Mouse (Mus musculus) layer of hippocampus, adult 9-10 months (tissue): Measurements from ENCODE around the gene Zbp1.
A peak's percentile ranks its signal among the peaks of the same experiment; 100 is the strongest.

Experiments used
- DNase-seq: peaks from one replicate; pipeline ENCODE4 v3.0.0; 2022; ENCODE audit warnings: low spot score

The Zbp1 gene

GRCm38 (mm10) chr2:173247197-173247596 lies 28.5 kb upstream of the Zbp1 start:
- DNase-seq, result no peak

- DNase-seq, result no peak
These were observed 28.0 kb upstream of the Zbp1 start for GRCm38 (mm10) chr2:173246688-173247087.

GRCm38 (mm10) chr2:173245258-173245657 lies 26.5 kb upstream of the Zbp1 start:
- no peak for DNase-seq

- no peak for DNase-seq
These were observed 25.4 kb upstream of the Zbp1 start for GRCm38 (mm10) chr2:173244108-173244507.

- no peak for DNase-seq
These were observed 24.9 kb upstream of the Zbp1 start for GRCm38 (mm10) chr2:173243616-173244015.

GRCm38 (mm10) chr2:173242874-173243273 lies 24.2 kb upstream of the Zbp1 start:
- no peak for DNase-seq

GRCm38 (mm10) chr2:173240738-173241137 lies 22.0 kb upstream of the Zbp1 start:
- DNase-seq, result no peak

- no peak for DNase-seq
These were observed 19.8 kb upstream of the Zbp1 start for GRCm38 (mm10) chr2:173238522-173238921.

- no peak for DNase-seq
These were observed 17.0 kb upstream of the Zbp1 start for GRCm38 (mm10) chr2:173235435-173236332.

GRCm38 (mm10) chr2:173232766-173233099 lies 14.0 kb upstream of the Zbp1 start:
- no peak for DNase-seq

- no peak for DNase-seq
These were observed 13.5 kb upstream of the Zbp1 start for GRCm38 (mm10) chr2:173232065-173232765.

GRCm38 (mm10) chr2:173229578-173230224 lies 11.0 kb upstream of the Zbp1 start:
- peak; percentile 84 for DNase-seq

- DNase-seq, result no peak
These were observed 9.8 kb upstream of the Zbp1 start for GRCm38 (mm10) chr2:173228567-173228966.

GRCm38 (mm10) chr2:173226792-173227191 lies 8.1 kb upstream of the Zbp1 start:
- no peak for DNase-seq

- no peak for DNase-seq
These were observed 7.2 kb upstream of the Zbp1 start for GRCm38 (mm10) chr2:173225906-173226305.

GRCm38 (mm10) chr2:173224832-173225231 lies 6.1 kb upstream of the Zbp1 start:
- DNase-seq, result no peak

GRCm38 (mm10) chr2:173224097-173224496 lies 5.4 kb upstream of the Zbp1 start:
- no peak for DNase-seq

- no peak for DNase-seq
These were observed 4.8 kb upstream of the Zbp1 start for GRCm38 (mm10) chr2:173223496-173223895.

GRCm38 (mm10) chr2:173220754-173221153 lies 2.0 kb upstream of the Zbp1 start:
- DNase-seq, result no peak

GRCm38 (mm10) chr2:173219256-173219954 lies 682 bp upstream of the Zbp1 start:
- DNase-seq, result no peak

GRCm38 (mm10) chr2:173217763-173218258 lies 912 bp downstream of the Zbp1 start:
- DNase-seq, result no peak

- no peak for DNase-seq
These were observed 1.5 kb downstream of the Zbp1 start for GRCm38 (mm10) chr2:173217246-173217645.
